Mouse (Mus musculus): ENCODE results near the gene Lcn5.

Lcn5 gene

DNA sequence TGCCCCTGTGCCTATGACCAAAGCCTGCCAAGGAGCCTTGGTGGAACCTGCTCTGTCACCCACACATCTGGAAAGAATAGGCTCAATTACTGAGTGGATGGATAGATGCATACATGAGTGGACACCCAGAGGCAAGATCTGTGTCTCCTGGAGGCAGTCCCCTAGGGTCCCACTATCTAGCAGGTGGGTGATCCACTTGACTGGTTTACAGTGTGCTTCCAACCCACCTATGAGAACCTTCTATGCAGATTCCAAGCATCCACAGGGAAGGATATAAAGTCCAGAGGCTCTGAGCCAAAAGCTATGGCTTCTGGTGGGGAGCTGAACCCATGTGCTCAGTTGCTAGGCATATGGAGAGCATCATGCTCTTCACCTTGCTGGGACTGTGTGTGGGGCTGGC lies at the start of gene Lcn5:
Lcn5 (plus strand) TSS at position 301 of the 400 bp plus-strand sequence.
- DNase-seq (ENCODE audit: low read depth, low spot score), result no peak

DNA sequence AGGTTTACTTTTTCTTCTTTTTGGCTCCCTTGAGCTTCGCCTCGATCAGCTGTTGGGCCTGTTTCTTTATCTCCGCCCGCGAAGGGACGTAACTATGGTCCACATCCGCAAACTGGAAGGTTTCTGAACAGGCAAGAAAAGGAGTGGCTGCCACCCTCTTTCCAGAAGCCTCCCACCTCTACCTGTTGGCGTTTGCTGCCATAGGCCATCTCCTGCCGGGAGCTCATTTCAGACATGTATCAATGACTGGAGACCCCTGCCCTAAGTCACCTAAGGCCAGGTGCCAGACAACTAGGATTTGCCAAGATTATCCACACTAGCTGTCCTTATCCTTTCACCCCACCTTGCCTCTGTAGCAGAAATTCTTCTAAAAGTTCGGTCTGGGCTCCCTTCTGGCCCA lies 49.1 kb upstream of the Lcn5 start:
- DNase-seq (ENCODE audit: low read depth, low spot score), result no peak

DNA sequence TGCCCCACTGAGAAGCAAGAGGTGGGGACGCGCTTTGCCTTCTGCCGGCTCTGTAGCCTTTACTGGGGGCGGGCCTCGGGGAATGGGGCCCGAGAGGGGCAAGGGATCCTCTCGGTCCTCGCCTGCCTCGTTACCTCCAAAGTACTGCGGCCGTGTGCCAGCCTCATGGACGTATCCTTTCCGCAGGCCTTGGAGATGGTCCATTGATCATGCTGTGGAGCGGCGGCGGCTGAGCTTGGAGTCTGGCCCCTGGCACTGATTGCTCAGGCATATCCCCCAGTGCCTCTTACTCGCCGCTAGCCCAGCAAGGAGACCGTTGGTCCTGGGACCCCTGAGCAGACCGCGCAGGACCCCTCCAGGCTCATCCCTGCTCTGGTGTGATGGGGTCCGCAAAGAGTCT lies 41.4 kb upstream of the Lcn5 start:
- no peak for DNase-seq (ENCODE audit: low read depth, low spot score)

DNA sequence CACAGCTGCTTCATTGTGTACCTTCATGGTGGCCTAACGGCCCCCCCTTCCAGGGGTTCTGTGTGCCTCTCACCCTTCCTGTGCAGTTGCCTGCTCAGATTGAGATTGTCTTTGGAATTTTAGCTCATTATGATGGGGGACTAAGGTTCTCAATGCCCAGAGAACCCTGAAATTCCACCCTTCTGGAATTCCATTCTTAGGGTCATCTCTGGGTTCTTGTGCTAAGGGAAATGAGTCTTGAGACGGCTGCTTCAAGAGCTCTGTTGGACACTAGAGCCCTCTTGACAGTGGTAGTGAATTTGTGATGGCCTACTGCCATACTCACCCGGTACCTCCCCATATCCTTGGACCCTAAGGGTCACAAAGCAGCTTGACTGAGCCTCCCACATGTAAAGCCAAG lies 40.2 kb upstream of the Lcn5 start, which contains the start of gene Ccdc183:
Ccdc183 (minus strand) TSS at position 101 of the 400 bp plus-strand sequence.
- no peak for DNase-seq (ENCODE audit: low read depth, low spot score)

DNA sequence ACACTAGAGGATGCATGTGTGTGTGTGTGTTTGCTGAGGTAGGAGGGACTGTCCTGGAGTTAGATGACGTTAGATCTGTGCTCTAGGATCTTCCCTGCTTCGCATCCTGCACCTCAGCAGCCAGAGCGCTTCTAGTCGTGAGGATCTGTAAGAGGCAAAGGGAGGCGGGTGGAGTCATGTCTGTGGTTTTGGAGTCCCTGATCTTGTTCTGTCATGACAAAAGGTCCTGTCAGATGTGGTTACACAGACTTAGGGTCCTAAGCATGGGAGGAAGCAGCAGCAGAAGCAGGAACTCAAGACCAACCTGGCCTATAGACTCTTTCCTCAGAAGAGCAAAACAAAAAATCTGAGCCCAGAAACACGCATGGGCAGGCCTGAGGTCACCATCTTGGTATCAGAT lies 37.4 kb upstream of the Lcn5 start:
- DNase-seq (ENCODE audit: low read depth, low spot score), result no peak

GRCm38 (mm10) chr2:25620852-25621228 lies 36.9 kb upstream of the Lcn5 start:
- DNase-seq (ENCODE audit: low read depth, low spot score), result no peak

- peak; percentile 11 for DNase-seq (ENCODE audit: low read depth, low spot score)
These were observed 36.2 kb upstream of the Lcn5 start, which contains the start of gene Tmem141 for GRCm38 (mm10) chr2:25621229-25622200. Tmem141 (minus strand) TSS chr2:25622005.

GRCm38 (mm10) chr2:25625986-25626385 lies 31.8 kb upstream of the Lcn5 start:
- DNase-seq (ENCODE audit: low read depth, low spot score), result no peak

DNA sequence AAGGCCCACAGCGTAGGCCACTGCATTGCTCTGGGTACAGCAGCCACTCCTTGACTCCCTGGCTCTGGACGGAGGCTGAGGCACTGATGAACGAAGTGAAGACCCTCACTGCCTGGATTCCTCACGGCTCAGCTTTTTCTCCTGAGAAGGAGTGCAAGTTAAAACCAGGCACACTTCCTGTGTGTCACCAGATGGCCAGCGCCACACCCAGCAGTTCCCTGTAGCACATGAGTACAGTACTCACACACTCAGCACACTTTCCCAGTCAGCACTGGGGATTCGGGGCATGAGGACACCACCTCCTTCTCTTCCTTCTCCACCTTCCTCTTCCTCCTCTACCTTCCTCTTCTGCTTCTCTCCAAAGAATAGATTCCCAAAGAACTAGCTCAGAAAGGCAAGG lies 29.9 kb upstream of the Lcn5 start, which contains the start of gene Fcna:
Fcna (minus strand) TSS at position 220 of the 400 bp plus-strand sequence.
- DNase-seq (ENCODE audit: low read depth, low spot score), result no peak

DNA sequence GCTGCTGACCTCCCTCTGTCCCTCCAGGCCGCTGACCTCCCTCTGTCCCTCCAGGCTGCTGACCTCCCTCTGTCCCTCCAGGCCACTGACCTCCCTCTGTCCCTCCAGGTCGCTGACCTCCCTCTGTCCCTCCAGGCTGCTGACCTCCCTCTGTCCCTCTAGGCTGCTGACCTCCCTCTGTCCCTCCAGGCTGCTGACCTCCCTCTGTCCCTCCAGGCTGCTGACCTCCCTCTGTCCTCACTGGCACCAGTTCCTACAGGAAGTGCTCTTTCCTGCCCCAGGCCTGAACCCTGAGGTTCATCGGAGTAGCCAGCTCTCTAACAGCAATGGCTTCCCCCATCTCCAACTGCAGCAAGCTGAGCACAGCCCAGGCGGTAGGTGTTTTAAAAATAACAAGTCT lies 29.0 kb upstream of the Lcn5 start:
- no peak for DNase-seq (ENCODE audit: low read depth, low spot score)

GRCm38 (mm10) chr2:25633616-25634015 lies 24.1 kb upstream of the Lcn5 start:
- no peak for DNase-seq (ENCODE audit: low read depth, low spot score)

DNA sequence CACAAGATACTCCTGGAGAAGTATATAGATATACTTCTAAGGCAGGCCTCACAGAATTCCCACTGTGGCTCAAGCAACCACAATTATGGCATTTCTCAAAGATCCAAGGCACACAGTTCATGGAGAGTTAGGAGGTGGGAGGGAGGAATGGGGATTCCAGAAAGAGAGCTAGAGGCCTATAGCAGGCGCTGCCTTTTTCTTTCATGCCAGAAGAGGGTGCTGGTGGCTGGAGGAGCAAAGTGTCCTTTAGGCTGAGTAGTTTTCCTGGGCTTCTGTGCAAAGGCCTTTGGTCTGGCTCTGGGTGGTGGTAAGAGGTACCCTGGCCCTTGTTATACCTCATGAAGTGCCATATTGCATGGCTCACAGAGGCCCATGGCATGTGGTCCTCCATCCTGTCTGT lies 23.7 kb upstream of the Lcn5 start:
- DNase-seq (ENCODE audit: low read depth, low spot score), result no peak

GRCm38 (mm10) chr2:25639890-25640289 lies 17.9 kb upstream of the Lcn5 start:
- no peak for DNase-seq (ENCODE audit: low read depth, low spot score)

GRCm38 (mm10) chr2:25652902-25653301 lies 4.8 kb upstream of the Lcn5 start, which contains the start of gene Lcn8:
Lcn8 (plus strand) TSS chr2:25653120.
- no peak for DNase-seq (ENCODE audit: low read depth, low spot score)

GRCm38 (mm10) chr2:25654502-25654901 lies 3.2 kb upstream of the Lcn5 start:
- no peak for DNase-seq (ENCODE audit: low read depth, low spot score)

DNA sequence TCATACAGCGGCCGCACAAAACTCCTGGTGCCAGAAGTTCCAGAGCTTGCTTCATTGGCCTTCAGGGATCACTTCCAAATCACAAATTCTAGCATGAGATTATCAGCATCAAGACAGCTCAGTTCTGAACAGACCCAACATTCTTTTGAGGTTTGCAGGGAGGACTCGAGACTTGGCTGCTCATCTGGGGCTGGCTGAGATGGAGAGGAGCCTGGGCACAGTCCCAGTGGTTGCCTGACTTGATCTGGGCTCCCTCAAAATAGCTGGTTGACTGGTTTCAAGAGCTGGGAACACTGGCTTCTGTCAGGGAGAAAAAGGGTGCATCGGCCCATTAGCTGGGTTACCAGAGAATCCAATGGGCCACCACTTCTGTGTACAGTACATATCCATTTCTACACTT lies 1.1 kb upstream of the Lcn5 start:
- DNase-seq (ENCODE audit: low read depth, low spot score), result no peak

DNA sequence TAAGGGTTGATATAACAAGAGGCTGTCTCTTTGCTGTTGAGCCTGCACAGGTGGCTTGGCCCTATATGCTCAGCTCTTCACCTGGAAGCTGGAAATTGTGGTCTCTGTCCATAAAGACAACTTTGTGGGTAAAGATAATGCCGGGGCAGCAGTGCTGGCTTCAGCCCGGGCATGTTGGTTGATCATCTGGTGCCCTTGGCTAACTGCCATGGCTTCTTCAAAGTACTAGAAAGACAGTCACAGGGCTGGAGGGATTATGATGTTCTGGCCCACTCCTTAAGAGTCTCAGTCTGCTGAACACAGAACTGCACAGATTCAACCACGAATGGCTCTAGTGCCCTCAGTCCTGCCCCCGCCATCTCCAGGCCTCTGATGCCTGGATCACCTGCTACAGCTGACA lies 506 bp upstream of the Lcn5 start:
- DNase-seq (ENCODE audit: low read depth, low spot score), result no peak

- DNase-seq (ENCODE audit: low read depth, low spot score), result no peak
These were observed 2.5 kb downstream of the Lcn5 start for GRCm38 (mm10) chr2:25660279-25660678.

DNA sequence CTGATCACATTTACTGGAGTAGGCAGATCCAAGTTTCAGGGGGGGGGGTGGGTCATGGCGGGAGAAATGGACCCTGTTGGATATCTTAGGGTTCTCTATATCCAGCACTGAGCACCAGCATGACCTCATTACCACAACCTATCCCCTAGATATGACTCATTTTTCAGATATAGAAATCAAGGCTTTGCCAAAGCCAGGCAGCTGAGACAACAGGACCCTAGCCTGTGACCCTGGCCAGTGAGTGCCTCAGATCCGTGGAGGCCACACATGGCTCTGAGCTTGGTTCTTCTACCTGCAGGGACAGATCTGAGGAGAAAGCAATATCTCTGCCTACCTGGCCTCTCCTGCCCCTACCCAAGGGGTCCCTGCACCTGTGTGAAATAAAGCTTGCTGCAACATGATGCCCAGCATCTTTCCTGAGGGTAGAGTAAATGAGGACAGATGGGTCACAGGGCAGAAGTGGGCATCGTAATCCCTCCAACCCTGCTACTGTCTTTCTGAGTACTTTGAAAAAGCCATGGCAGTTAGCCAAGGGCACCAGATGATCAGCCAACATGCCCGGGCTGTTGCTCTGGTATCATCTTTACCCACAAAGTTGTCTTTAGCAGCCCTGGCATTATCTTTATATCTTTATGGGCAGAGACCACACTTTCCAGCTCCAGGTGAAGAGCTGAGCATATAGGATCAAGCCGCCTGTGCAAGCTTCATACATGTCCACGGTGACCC lies 3.7 kb downstream of the Lcn5 start:
- no peak for DNase-seq (ENCODE audit: low read depth, low spot score)

DNA sequence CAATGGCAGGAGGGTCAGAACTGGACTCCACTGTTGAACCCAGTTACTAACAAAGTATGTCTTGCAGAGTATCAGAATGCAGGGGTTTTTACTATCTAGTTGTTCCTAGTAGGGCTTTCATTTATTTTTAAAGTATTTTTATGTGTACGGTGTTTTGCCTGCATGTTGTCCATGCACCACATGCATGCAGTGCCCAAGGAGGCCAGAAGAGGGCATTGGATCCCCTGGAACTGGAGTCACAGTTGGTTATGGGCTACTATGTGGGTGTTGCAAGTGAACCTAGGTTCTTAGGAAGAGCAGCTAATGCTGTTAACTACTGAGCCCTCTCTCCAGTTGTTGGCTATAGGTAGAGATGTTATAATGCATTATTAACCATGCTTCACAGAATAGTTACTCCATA lies 5.8 kb downstream of the Lcn5 start:
- no peak for DNase-seq (ENCODE audit: low read depth, low spot score)

DNA sequence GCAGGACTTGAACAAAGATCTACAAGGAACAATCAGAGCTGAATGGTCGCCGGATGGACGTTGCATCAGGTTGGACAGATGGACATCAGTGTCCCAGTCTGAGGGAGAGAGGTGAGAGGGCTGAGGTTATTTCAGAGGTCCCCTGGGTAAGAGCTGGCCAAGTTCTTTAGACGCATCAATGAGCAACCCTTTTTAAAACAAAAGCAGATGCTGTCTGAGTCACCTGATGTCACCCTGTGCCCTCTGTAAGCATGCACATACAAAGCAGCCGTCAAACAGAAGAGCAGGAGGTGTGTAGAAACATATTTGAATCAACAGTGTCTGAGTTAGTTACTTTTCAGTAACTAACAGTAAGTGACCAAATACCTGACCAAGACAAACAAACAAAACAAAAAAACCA lies 6.4 kb downstream of the Lcn5 start:
- no peak for DNase-seq (ENCODE audit: low read depth, low spot score)

GRCm38 (mm10) chr2:25666516-25666915 lies 8.8 kb downstream of the Lcn5 start:
- no peak for DNase-seq (ENCODE audit: low read depth, low spot score)

DNA sequence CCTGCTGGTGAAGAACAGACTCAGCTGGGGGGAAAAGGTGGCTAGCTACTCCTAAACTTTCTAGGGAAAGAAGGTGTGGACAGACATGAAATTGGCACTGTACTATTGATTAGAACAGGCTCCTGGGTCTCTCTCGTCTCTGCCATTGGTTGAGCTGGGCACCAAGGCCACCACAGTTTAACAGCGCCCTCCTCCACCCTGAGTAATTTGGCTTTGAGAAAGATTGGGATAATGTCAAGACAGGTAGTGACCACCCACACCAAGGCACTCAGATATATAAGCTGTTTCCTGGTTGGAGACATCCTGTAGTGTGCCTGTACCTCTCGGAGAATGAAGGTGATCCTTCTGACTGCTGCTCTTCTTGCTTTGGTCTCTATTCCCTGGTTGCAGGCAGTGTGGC lies 18.7 kb downstream of the Lcn5 start, which contains the start of gene Lcn6:
Lcn6 (plus strand) TSS at position 301 of the 400 bp plus-strand sequence.
- DNase-seq (ENCODE audit: low read depth, low spot score), result no peak
